Mouse (Mus musculus) heart, embryonic 13.5 days (tissue): Measurements from ENCODE around the gene Atf1. TPM values are rescaled to one million over a fixed set of nuclear protein-coding genes. Genes with fewer than 3 reads are reported as not detected.

Experiments used
- polyA plus RNA-seq: library from polyadenylated mRNA; unstranded; fragments of >200 nt; fragmentation: Nextera tagmentation; extraction: Ambion mirVana; gene quantifications from 2 replicates; pipeline ENCODE4 v1.2.1, GENCODE M21; 2015

Atf1 gene
- polyA plus RNA-seq, 1 experiment from 2014 or later: 30.3 TPM

Other genes with a start within 250 kb of the Atf1 start
- 10.6 and 11.3 TPM in 2 replicates for gene Dip2b, start 189.2 kb upstream of the Atf1 start, polyA plus RNA-seq
- gene Tmprss12, start 53.0 kb downstream of the Atf1 start, polyA plus RNA-seq: not detected in 2 replicates
- 3.1 and 3.3 TPM in 2 replicates for gene Mettl7a1, start 76.3 kb downstream of the Atf1 start, polyA plus RNA-seq
- gene Mettl7a3, start 107.1 kb downstream of the Atf1 start, polyA plus RNA-seq: not detected in 2 replicates
- gene Methig1, start 125.3 kb downstream of the Atf1 start, polyA plus RNA-seq: not detected in 2 replicates
- not detected in 2 replicates for gene Mettl7a2, start 125.4 kb downstream of the Atf1 start, polyA plus RNA-seq
- gene Higd1c, start 136.7 kb downstream of the Atf1 start, polyA plus RNA-seq: not detected in 2 replicates
- 0.05 TPM in 1 of 2 replicates, not detected in the other for gene Gm5475, start 194.3 kb downstream of the Atf1 start, polyA plus RNA-seq
- gene Slc11a2, start 197.3 kb downstream of the Atf1 start, polyA plus RNA-seq: 12.8 and 13.2 TPM in 2 replicates
- 15.3 and 15.8 TPM in 2 replicates for gene Letmd1, start 241.2 kb downstream of the Atf1 start, polyA plus RNA-seq